Mouse (Mus musculus): ENCODE measurements around the gene Pkd2l1. TPM values are rescaled to one million over a fixed set of nuclear protein-coding genes. Genes with fewer than 3 reads are reported as not detected.
"Not testable (repeated sequence)": the region's sequence is repeated elsewhere in the genome, so short reads cannot be mapped to it uniquely, and the experiment has no call there.

The Pkd2l1 gene
- polyA plus RNA-seq, 1 experiment from 2014 or later: 3.0 TPM

DNA sequence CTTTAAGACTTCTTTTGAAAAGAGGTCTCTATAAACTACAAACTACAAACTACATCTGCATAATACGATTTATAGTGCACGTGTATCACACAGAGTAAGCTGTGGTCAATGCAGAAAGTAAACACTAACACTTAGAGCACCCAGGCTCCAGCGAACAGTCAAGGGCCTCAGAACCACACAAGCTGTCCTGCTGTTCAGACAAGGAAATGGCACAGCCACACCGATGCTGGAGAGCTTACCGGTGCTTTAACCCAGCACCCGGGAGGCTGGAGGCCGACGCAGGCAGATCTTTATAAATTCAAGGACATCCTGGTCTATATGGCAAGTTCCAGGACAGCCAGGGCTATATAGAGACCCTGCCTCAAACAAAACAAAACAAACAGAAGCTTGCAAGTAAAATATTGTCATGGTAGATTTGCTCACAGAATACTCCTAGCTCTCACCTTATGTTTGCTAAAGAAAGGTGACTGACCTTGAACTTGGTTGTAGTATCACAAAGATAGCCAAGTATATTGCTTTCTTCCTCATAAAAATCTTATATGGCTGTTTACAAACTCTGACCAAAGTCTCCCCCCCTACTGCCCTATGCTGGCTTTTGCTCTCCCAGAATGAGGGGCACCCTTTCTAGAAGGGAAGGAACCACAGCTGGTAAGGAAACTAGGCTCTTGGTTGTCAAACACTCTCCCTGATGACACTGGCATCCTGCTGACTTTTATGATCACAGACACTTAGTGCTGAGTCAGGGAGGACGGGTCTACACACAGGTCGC lies 64.3 kb downstream of the Pkd2l1 start:
- H3K4me1 ChIP-seq: no peaks in the 10 kb centered on the region
- no peaks in the 10 kb centered on the region for H3K9me3 ChIP-seq (replicated peaks)
- H3K27ac ChIP-seq (replicated peaks): no peak overlapping the region
- no peaks in the 10 kb centered on the region for H3K27me3 ChIP-seq (replicated peaks)
- H3K9ac ChIP-seq (replicated peaks): no peak overlapping the region
- no peak overlapping the region for H3K4me2 ChIP-seq
- ATAC-seq (ENCODE audit: low FRiP score): no peak
- H3K36me3 ChIP-seq: peaks cover 84% of the 10 kb centered on the region
- no peak overlapping the region for H3K4me3 ChIP-seq (replicated peaks)
- 87% methylated on average over 10 of the region's 10 CpGs for WGBS

DNA sequence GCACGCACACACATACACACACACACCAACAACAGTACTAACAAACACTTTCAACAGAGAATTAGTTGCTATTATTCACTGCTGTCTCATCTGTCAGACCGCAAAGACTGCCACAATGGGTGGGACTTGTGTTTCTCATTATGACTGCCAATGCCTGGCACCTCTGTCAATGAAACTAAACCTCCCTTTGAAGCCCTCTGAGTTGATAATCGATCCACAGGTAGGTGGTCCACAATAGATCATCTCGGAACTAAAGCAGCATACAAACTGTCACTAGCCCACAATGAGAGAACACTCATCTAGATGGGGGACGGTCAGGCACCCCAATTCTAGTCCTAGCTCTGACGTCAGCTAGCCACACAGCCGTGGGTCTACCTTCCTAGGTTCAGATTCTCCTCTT lies 71.1 kb downstream of the Pkd2l1 start:
- H3K4me1 ChIP-seq: no peaks in the 10 kb centered on the region
- H3K4me3 ChIP-seq (replicated peaks): no peak overlapping the region
- WGBS: 96% methylated on average over 7 of the region's 7 CpGs
- H3K27me3 ChIP-seq (replicated peaks): no peaks in the 10 kb centered on the region
- ATAC-seq (ENCODE audit: low FRiP score): no peak
- H3K36me3 ChIP-seq: peaks cover 75% of the 10 kb centered on the region
- no peaks in the 10 kb centered on the region for H3K9me3 ChIP-seq (replicated peaks)
- H3K4me2 ChIP-seq: no peak overlapping the region
- no peak overlapping the region for H3K27ac ChIP-seq (replicated peaks)
- H3K9ac ChIP-seq (replicated peaks): no peak overlapping the region

DNA sequence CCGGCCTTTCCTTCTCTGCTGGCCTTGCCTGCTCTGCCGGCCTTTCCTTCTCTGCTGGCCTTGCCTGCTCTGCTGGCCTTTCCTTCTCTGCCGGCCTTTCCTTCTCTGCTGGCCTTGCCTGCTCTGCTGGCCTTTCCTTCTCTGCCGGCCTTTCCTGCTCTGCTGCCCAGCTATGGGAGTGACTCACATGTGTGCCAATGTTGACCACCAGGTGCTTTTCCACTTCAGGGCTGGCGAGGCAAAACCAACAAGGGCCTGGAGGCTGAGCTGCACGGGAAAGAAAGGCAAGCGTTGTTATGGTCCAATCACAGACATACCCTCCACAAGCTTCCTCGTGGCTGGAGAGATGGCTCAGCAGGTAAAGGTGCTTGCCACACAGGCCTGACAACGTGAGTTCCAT lies 71.6 kb downstream of the Pkd2l1 start:
- H3K4me3 ChIP-seq (replicated peaks); H3K4me2 ChIP-seq; H3K27me3 ChIP-seq (replicated peaks); H3K9ac ChIP-seq (replicated peaks); H3K4me1 ChIP-seq; H3K27ac ChIP-seq (replicated peaks); H3K9me3 ChIP-seq (replicated peaks); ATAC-seq (ENCODE audit: low FRiP score): not testable (repeated sequence)
- peaks cover 74% of the 10 kb centered on the region for H3K36me3 ChIP-seq
- 94% methylated on average over 8 of the region's 9 CpGs for whole genome bisulfite sequencing

DNA sequence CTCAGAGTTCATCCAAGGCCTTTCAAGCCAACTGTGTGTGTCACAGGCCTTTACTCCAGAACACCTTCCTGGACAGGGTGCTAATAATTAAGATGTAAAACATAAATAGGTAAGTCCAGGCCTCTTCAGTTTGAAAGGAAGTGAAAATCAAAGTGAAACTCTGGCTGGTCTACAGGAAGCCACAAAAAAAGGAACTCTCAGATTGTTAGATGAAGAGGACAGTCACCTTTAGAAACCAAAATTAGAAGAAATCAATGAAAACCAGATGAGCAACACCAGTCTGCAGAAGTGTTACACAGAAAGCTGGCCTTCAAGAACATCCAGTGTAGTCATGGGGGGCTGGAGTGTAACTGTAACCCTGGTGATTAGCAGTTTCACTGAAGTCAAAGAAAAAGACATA lies 74.4 kb downstream of the Pkd2l1 start:
- H3K4me1 ChIP-seq: no peaks in the 10 kb centered on the region
- H3K4me2 ChIP-seq: no peak overlapping the region
- no peak overlapping the region for H3K27ac ChIP-seq (replicated peaks)
- H3K36me3 ChIP-seq: peaks cover 69% of the 10 kb centered on the region
- no peaks in the 10 kb centered on the region for H3K9me3 ChIP-seq (replicated peaks)
- H3K9ac ChIP-seq (replicated peaks): no peak overlapping the region
- ATAC-seq (ENCODE audit: low FRiP score): no peak
- H3K4me3 ChIP-seq (replicated peaks): no peak overlapping the region
- no peaks in the 10 kb centered on the region for H3K27me3 ChIP-seq (replicated peaks)

DNA sequence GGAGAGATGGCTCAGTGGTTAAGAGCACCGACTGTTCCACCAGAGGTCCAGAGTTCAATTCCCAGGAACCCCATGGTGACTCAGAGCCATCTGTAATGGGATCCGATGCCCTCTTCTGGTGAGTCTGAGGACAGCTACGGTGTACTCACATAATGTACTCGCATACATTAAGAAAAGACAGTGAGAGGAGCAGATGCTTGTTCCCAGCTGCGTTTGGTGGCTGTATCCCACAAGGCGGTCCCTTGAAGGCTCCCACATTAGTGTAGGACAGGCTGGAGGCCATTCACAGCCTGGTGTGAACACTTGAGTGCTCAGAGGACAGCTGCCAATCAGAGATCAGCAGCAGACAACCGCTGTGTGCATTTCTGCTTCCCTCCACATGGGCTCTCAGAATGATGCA lies 80.5 kb downstream of the Pkd2l1 start:
- 50% methylated on average over 7 of the region's 7 CpGs for WGBS

DNA sequence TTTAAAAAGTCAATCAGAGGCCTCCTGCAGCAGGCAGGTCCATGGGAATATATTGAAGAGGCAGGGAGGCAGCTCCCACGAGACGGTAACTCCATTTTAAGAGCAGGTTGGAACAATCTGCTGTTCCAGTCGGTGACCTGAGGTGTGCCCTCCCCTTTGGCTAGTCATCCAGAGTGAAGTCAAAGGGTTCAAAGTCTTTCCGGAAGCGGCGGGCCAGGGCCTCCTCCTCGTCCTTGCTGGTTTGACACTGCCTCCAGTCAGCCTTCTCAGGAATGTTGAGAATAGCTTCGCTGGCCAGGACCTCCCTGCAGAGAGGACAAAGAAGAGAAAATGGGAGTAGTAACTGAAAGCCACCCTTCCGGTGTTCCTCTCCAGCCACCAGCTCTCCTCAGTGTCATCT lies 81.9 kb downstream of the Pkd2l1 start:
- no peaks in the 10 kb centered on the region for H3K27me3 ChIP-seq (replicated peaks)
- WGBS: 89% methylated on average over 9 of the region's 9 CpGs
- no peak overlapping the region for H3K27ac ChIP-seq (replicated peaks)
- H3K9ac ChIP-seq (replicated peaks): no peak overlapping the region
- ATAC-seq (ENCODE audit: low FRiP score): no peak
- H3K4me3 ChIP-seq (replicated peaks): no peak overlapping the region
- no peak overlapping the region for H3K4me2 ChIP-seq
- H3K36me3 ChIP-seq: peaks cover 51% of the 10 kb centered on the region
- H3K4me1 ChIP-seq: peaks cover 25% of the 10 kb centered on the region
- H3K9me3 ChIP-seq (replicated peaks): no peaks in the 10 kb centered on the region

More for the DNA sequence above, 80.5 kb downstream of the Pkd2l1 start:
- Histone ChIP-seq H3K4me2 (no peak overlapping the region), H3K27ac (replicated peaks) (no peak overlapping the region), H3K9me3 (replicated peaks) (no peaks in the 10 kb centered on the region), H3K4me1 (peaks cover 11% of the 10 kb centered on the region), H3K9ac (replicated peaks) (no peak overlapping the region), H3K4me3 (replicated peaks) (no peak overlapping the region), H3K27me3 (replicated peaks) (no peaks in the 10 kb centered on the region), H3K36me3 (peaks cover 51% of the 10 kb centered on the region)
- no peak for ATAC-seq (ENCODE audit: low FRiP score)

DNA sequence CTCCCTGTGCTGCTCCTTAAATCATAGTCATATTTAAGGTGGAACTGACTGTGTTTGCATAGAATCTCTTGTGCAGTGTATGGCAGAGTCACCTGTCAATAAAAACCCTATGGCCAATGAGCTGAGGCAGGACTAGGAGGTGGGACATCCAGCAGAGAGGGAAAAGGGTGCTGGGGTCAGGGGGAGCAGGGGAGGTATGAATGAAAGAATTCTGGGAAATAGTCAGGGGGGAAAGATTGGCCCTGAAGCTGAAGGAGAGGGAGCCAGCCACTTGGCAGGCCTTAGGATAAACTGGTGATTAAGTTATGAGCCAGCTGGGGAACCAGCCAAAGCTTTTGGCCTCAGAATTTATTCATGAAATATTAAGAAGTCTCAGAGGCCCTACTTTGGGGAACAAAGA lies 83.2 kb downstream of the Pkd2l1 start:
- 0 out of 2 replicates have a peak overlapping the region, but pooled peaks have one; percentile 15 for H3K9ac ChIP-seq (replicated peaks)
- no peak overlapping the region for H3K4me3 ChIP-seq (replicated peaks)
- peaks cover 36% of the 10 kb centered on the region for H3K4me1 ChIP-seq
- H3K36me3 ChIP-seq: peaks cover 40% of the 10 kb centered on the region
- no peaks in the 10 kb centered on the region for H3K9me3 ChIP-seq (replicated peaks)
- no peak overlapping the region for H3K4me2 ChIP-seq
- no peaks in the 10 kb centered on the region for H3K27me3 ChIP-seq (replicated peaks)
- ATAC-seq (ENCODE audit: low FRiP score): no peak
- no peak overlapping the region for H3K27ac ChIP-seq (replicated peaks)

DNA sequence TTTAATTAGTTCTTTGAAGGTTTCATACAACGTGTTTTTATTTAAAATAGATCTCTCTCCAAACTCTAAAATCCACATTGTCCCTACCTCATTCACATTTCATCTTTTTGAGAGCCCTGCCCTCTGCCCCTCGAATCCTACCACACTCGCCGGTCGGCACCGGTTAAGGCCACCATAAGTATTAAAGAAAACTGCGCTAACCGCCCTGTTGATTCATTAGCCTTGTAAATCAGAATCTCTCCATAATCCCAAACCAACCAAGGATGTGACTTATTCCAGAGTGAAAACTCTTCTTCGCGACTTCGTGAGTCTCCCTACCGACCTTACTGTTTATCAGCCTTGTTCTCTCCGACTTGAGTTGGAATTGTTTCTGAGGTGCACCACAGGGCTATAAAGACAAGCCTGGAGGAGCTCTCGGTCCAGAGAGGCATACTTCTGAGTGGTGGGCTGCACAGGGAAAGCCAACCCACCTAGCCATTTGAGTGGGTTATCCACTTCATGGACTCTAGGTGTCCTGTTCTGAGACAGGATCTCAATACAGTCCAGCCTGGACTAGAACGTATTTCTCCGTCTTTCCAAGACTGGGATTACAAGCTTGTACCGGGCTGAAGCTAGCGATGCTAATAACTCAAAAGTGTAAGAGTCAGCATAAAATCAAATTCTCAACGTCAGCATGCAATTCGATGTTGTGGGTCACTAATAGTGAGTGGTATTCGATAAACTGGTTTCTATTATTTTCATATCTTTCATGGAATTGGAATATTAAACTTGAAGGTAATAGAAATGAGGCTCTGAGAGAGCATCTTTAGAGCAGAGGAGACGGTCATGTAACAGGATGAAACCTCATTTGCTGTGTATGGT lies 84.4 kb downstream of the Pkd2l1 start:
- H3K27ac ChIP-seq (replicated peaks): peak overlapping the region; percentile 83
- peak overlapping the region; percentile 86 for H3K4me2 ChIP-seq
- H3K9ac ChIP-seq (replicated peaks): peak overlapping the region; percentile 95
- H3K4me3 ChIP-seq (replicated peaks): peak overlapping the region; percentile 94
- no peaks in the 10 kb centered on the region for H3K9me3 ChIP-seq (replicated peaks)
- H3K36me3 ChIP-seq: peaks cover 28% of the 10 kb centered on the region
- peaks cover 36% of the 10 kb centered on the region for H3K4me1 ChIP-seq
- peak; percentile 29; the same call in 1 of the 2 replicates for ATAC-seq (ENCODE audit: low FRiP score)
- WGBS: 27% methylated on average over 22 of the region's 22 CpGs
- H3K27me3 ChIP-seq (replicated peaks): no peaks in the 10 kb centered on the region

DNA sequence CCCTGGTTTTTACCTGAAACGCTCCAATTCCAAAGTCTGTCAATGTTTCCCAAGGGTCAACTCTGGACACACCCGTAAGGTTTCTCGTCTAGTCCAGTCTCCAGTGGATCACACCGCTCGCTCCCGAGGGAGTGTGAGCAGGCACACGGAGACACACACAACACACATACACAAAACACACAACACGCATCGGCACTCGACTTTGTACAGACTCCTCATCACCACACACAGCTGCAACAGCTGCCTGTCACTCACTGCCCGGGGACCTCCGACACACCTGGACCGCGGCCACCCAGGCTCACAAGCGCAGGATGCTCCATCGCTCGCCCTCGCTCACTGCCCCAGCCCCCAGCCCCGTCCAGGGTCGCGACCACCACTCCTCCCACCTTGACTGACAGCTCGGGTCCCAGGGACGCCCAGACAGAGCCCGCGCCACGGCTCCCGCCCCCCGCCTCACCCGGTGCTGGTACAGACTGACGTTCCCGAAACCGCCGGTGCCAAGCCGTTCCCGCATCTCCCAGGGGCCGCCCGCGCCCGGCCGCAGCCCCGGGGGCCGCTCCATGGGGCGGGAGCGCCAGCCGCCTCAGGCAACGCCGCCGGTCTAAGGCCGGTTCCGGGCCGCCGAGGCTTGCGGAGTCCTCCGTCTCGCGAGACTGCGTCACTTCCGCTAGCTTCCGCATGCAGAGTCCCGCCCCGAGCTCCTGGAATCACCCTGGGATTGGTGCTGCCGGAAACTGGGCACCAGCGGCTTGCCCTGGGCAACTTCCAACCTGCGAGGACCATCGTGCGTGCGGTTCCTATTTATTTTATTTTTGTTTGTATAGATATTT lies 85.2 kb downstream of the Pkd2l1 start, which contains the start of gene Chuk:
Gene Chuk (minus strand): TSS at position 650 of the 830 bp plus-strand sequence.
- peak within 1 kb of the TSS; percentile 94 for H3K4me3 ChIP-seq (replicated peaks)
- peak within 1 kb of the TSS; percentile 95 for H3K9ac ChIP-seq (replicated peaks)
- peaks cover 36% of the 10 kb centered on the region for H3K4me1 ChIP-seq
- H3K9me3 ChIP-seq (replicated peaks): no peaks in the 10 kb centered on the region
- ATAC-seq (ENCODE audit: low FRiP score): peak; percentile 99
- peak within 1 kb of the TSS; percentile 83 for H3K27ac ChIP-seq (replicated peaks)
- H3K4me2 ChIP-seq: peak within 1 kb of the TSS; percentile 86
- H3K36me3 ChIP-seq: peaks cover 21% of the 10 kb centered on the region
- H3K27me3 ChIP-seq (replicated peaks): no peaks in the 10 kb centered on the region
- WGBS: 1% methylated on average over 67 of the region's 67 CpGs

DNA sequence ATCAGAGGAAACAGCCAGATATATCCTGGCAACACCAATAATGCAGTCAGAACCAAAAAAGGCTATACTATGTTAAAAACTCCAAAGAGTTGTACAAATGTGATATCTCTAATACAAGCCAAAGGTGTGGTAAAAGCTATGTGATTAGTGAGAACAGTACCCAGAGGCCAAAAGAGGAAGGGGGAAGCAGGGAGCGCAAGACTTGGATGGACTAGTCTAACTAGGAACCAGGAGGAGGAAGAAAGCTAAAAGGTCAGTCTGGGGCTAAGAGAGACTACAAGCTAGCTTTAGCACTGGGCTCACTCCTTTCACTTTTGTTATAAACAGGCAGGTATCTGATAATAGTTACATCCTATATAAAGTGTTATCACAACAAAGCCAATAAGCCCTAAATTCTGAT lies 87.8 kb downstream of the Pkd2l1 start:
- Histone ChIP-seq H3K4me3 (replicated peaks) (no peak overlapping the region), H3K36me3 (peaks cover 8% of the 10 kb centered on the region), H3K9me3 (replicated peaks) (no peaks in the 10 kb centered on the region), H3K27ac (replicated peaks) (no peak overlapping the region), H3K4me1 (peaks cover 36% of the 10 kb centered on the region), H3K9ac (replicated peaks) (no peak overlapping the region), H3K4me2 (no peak overlapping the region), H3K27me3 (replicated peaks) (no peaks in the 10 kb centered on the region)
- no peak for ATAC-seq (ENCODE audit: low FRiP score)
- 96% methylated on average over 1 of the region's 1 CpGs for WGBS

DNA sequence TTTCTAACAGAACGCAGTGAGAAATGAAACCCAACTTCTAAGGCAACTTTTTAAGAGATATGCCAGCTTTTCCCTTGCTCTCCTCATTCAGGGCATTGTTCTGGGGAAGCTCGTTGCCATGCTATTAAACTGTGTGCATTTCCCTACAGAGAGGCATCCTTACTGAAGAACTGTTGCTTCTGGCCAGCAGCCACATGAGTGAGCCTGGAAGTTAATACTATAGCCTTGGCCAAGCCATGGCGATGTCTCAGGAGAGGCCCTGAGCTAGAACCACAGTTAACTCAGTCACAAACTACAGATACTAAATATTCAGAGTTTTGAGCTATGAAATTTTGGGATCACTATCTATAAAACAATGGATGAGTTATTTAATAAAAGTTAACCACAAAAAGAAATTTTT lies 89.2 kb downstream of the Pkd2l1 start:
- 80% methylated on average over 3 of the region's 3 CpGs for WGBS
- no peaks in the 10 kb centered on the region for H3K9me3 ChIP-seq (replicated peaks)
- peaks cover 28% of the 10 kb centered on the region for H3K4me1 ChIP-seq
- H3K27ac ChIP-seq (replicated peaks): no peak overlapping the region
- no peak overlapping the region for H3K4me3 ChIP-seq (replicated peaks)
- no peak overlapping the region for H3K9ac ChIP-seq (replicated peaks)
- H3K4me2 ChIP-seq: no peak overlapping the region
- no peak for ATAC-seq (ENCODE audit: low FRiP score)
- no peaks in the 10 kb centered on the region for H3K27me3 ChIP-seq (replicated peaks)
- H3K36me3 ChIP-seq: peaks cover 9% of the 10 kb centered on the region
